Mouse (Mus musculus) hematopoietic stem cell, adult 5-6 weeks (primary cell): ENCODE results near the gene Trim54. TPM values are rescaled to one million over a fixed set of nuclear protein-coding genes. Genes with fewer than 3 reads are reported as not detected.
A peak's percentile ranks its signal among the peaks of the same experiment; 100 is the strongest.

Experiments
- ATAC-seq, 2 experiments: fragments of 125-278 bp in 1 of 2; replicated peaks in 1 of 2; 2 replicates each; pipeline ENCODE4 v1.8.0; 2016 to 2017; ENCODE audit warnings: inconsistent platforms in 2 of 2, mild to moderate bottlenecking in 2 of 2, moderate number of reproducible peaks in 2 of 2, low read depth in 1 of 2, moderate TSS enrichment in 1 of 2; ENCODE audit not compliant: low FRiP score in 2 of 2, poor library complexity in 2 of 2, severe bottlenecking in 2 of 2, insufficient read depth in 1 of 2, low TSS enrichment in 1 of 2
- total RNA-seq: library from RNA; stranded (forward); fragments of 172-1452, 232-1000 nt; gene quantifications from 2 replicates; pipeline ENCODE4 v1.2.3, GENCODE M21; 2017

The Trim54 gene
- total RNA-seq, 1 experiment from 2014 or later = not detected

DNA sequence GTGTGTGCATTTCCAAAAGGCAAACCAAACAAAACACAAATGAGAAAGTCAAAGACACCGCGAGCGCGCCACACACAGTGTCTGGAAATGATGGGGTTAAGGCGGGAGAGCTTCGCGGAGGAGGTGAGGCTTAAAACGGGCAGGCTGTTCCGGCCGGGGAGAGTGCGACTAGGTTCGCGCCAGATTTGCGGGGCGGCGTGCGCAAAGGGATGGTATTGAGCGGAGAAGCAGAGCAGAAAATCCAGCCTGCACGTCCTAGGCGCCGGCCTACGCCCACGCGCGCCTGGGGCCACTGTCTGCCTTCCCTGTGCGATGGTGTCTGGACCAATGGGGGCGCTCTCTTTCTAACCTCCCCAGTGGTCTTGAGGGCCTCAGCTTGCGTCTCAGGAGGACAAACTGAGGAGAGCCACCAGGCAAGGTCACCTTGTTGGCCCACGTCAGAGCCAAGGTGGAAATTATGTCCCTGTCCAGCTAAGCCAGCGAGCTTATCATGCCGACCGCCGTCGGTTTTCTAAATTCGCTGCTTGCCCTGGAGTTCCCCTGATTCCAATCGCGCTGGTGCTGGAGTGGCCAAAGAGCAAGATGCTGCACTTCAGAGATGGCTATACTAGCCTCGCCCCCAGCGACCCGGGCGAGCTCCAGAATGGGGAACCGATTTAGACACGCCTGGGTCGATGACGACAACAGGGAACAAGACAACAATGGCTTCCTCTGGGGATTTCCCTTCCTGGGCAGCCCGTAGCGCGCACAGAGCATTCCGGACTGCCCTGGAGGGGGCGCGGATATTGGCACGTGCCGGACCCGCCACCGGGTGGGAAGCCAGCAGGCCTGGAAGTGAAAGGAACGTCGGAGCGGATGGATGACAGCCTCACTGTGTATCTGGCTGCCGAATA is 21.5 kb upstream of the Trim54 start:
- peak; percentile 85 to 92 for ATAC-seq

DNA sequence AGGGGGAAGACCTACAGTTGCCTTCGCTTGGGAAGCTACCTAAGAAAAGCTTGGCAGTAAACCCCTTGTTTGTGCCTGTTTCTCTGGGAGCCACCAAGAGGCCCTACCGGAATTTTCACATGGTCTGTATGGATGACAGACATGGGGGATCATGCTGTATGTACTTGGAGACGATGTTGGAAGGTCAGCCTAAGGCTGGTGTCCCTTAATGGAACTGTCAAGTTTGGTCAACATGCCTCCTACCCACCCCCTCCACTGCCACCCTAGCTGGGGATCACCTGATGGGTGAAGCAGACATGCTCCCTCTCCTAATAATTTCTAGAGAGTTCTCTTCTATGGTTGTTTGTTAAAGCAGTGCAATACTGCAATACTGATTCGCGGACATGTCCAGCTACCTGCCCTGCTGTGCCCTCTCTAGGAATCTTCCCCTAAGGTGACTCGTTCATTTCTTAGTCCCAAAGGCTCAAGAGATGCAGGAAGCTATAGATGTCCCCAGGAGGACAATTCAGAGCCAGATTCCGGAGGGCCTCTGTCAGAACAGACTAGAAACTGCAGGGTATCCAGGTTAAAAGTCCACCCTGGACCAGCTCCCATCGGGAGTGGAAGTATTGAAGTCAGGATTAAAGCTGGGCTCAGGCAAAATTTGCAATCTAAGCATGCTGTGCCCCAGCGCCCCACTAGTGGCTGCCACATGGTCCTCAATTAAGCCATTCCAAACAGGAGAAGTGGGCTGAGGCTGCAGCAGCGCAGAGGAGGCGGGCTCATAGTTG is 20.6 kb upstream of the Trim54 start:
- ATAC-seq = no peak

DNA sequence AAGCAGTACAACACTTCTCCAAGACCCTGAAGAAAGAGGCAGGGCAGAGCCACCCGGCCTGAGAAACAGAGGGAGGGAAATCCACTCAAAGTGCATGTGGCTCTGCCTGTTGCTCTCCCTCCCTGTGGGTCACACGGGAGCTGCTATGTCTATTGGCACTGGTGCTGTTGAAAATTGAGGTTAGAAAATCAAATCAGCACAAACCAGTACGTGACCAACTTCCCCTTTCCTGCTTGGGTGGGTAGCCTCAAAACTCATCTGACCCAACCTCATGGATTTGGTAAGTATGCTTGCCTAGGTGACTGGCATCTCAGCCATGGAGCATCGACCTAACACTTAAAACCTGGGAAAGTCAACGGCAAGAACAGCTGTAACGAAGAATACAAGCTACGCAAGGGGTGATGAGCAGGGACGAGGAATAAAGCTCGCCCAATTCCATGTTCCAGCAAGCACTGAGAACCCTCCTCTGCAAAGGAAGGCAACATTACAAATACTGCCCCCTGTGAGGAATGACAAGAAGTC is 10.6 kb upstream of the Trim54 start, which contains the start of gene Dnajc5g:
TSS of gene Dnajc5g (plus strand) at position 472 of the 522 bp plus-strand sequence.
- ATAC-seq = peak; percentile 42 to 56; a peak in 2 of 4 replicates

DNA sequence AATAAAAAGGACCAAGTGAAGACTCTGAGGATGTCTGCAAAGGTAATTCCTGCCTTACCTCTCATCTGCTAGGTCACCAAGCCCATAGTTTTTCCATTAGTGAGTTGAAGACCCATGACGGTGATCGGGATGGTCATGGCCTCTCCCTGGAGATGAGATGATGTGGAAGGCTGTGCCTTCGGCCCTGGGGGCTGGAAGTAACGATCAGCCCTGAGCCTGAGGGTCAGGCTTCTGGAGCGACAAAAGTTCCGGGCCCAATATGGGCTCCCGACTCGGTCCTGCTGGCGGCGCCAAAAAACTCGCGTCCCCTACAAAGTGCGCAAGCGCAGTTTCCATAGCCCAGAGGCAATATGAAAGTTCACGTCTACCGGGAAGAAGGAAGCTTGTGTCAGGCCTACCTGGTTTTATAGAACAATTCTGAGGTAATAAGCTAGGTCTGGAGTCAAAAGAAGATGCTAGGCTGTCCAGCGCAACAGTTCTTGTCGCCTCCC is 8.5 kb upstream of the Trim54 start, which contains the start of gene Slc30a3:
TSS of gene Slc30a3 (minus strand) at position 238 of the 491 bp plus-strand sequence.
- no peak for ATAC-seq

DNA sequence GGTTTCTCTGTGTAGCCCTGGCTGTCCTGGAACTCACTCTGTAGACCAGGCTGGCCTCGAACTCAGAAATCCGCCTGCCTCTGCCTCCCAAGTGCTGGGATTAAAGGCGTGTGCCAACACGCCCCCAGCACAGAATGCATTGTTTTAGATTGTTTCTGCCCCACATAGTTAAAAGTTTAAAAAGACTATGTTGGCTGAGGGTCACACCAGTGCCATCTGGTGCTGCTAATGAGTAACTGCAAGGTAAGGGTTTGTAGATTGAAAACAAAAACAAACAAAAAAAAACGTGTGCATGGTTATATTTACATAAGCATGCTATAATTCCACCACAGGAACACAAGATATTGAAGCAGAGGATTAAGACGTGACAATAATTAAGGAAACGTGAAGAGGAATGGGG is 5.7 kb upstream of the Trim54 start:
- ATAC-seq = 0 out of 4 replicates have a peak, but pooled peaks of 1 of the 2 experiments have one; percentile 36

DNA sequence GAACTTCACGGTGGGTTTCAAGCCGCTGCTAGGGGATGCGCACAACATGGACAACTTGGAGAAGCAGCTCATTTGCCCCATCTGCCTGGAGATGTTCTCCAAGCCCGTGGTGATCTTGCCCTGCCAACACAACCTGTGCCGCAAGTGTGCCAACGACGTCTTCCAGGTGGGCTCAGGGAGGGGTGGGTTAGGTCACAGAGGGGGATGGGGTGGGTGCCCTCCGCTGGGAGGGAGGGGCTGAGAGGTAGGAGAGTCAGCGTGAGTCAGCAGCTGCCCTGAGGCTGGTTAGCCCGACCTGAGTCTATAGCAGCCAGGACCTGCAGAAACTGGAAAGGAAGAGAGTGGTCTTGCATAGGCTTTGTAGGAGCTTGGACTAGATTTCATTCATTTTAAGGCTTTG is 400 bp downstream of the Trim54 start:
- no peak for ATAC-seq

DNA sequence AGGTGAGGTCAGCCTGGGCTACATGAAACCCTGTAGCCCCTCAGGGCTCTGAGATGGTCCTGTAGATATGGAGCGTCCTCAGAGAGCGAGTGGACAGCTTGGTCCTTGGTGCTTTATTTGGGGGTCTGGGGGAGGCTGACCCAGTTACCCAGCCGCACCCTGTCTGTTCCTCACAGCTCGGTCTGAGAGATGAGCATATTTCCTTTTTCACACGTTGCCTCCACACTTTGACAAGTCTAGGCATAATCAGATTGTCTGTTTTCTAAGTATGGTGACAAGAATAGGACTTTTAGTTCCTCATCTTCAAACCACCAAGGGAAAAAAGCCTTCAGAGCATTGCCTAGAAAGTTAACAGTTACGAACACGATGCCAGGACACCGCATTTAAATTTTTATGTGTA is 4.6 kb downstream of the Trim54 start:
- ATAC-seq = no peak

DNA sequence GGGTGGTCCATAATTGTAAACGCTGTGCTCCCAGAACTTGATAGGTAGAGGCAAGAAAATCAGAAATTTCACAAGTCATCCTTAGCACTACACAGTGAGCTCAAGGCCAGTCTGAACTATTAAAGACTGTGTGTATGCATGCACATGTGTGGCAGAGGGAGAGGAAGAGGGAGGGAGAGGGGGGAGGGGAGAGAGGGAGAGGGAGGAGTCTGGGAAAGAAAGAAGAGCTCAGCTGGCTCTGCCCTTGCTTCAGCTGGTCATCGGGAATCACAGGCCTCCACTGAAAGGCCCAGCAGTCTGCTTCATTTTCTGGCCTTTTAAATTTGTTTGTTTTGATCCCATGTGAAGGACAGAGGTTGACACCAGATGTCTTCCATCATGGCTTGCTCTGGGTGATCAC is 7.0 kb downstream of the Trim54 start:
- ATAC-seq = no peak

DNA sequence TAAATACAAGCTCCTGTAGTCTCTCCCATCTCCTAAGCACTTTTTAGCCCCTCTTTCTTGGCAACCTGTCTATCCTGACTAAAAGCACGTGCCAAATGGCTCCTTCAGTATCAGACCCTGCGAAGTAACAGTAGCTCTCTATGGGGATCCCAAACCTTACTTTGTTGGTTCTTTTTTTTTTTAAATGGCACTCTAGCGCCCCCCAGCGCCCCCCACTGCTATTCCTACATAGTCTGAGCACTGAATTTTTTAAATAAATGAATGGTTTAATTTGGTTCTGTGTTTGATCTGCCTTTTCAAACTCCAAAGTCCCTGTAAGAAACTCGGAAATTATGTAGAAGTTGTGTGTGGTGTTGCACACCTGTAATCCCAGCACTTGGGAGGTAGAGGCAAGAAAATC is 9.5 kb downstream of the Trim54 start:
- no peak for ATAC-seq

DNA sequence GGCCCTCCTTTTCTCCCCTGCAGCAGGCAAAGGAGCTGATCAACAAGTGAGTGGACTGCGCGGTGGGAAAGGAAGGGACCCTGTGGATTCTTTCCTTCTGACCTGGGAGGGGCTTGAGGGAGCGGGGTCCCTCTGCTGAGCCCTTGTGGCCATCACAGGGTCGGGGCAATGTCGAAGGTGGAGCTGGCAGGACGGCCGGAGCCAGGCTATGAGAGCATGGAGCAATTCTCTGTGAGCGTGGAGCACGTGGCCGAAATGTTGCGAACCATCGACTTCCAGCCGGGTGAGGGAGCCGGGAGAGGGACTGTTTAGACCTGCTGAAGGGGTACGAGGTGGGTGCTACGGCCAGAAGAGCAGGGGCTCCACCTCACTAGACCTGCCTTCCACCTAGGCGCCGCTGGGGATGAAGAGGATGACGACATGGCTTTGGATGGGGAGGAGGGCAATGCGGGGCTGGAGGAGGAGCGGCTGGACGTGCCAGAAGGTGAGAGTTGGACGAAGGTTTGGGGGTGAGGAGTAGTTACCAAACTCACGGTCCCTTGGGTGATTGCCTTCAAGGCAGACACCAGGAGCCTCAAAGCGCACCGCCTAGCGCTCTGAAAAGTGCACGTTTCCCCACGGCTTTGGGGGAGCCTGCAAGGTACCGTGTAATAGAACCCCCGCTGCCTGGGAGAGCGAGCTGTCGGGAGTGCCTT is 20.4 kb downstream of the Trim54 start:
- ATAC-seq = no peak

DNA sequence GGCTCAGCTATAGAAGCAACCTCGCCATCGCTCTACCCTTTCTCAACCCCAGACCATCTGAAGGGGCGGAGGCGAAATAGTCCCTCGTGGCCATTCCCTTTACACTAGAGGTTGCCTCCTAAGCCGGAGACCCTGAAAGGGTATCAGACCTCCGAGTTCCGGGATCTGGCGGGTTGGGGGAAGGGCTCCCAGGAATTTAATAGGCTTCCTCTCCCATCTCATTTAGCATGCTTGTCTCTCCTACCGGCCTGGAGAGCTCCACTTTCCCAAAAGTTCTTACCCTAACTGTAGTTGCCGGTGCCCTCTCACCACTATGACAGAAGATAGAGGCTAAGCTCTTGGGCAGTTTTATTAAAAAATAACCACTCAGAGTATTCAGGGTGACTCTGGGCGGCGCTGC is 21.1 kb downstream of the Trim54 start:
- no peak for ATAC-seq

DNA sequence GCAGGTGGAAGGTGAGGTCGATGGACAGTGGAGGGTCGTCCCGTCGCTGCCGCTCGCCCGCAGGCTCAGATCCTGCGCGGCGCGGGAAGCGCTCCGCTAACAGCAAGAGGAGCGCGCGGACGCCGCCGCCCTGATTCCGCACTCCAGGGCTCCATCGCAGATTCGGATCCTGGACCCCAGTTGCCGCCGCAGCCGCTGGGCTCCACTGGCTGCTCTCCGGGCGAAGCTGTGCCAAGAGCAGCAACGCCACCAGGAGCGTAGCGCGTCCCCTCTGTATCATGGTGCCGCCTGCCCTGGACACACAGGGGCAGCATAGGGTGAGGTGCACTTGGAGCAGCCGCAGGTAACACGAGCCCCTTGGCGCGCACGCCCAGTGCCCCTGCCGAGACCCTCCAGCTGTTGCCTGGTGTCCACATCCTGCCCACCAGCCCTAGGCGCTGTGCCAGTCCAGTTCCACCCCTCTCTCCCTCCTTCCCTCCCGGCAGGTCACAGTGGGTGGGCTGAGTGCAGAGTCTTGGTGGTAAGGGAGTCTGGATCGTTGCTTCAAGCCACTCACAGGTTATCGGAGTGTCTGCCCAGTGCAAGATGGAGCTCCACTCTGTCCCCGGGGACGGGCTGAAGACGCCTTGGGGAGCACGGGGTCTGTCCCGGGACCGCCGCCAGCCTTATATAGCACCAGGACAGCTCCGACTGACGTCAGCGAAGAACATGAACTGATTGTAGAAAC is 21.9 kb downstream of the Trim54 start, which contains the start of gene Ucn:
TSS of gene Ucn (minus strand) at position 589 of the 727 bp plus-strand sequence.
- ATAC-seq = peak; percentile 12 to 25; a peak in 1 of 4 replicates

DNA sequence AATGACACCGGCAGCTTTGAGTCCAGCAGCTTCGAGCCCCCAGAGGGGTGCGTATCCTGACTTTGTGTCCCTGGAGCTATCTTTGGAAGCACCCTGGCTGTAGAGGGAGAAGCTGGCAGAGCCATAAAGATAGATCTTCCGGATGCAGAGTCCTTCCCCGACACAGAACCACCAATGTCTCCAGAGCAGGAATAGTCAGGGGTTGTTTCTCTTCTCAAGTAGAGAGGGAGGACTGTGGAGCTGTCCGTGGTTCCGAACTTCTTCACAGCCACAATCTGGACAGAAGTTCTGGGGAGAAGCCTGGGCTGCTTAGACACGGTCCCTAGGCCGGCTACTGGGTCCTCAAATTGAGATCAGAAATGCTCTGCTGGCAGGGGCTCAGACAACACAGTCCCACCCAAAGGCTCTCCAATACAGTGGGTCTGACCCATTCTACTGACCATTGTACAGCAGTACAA is 22.5 kb downstream of the Trim54 start:
- ATAC-seq = peak in 1 of 2 experiments; percentile 17; a peak in 1 of 4 replicates

DNA sequence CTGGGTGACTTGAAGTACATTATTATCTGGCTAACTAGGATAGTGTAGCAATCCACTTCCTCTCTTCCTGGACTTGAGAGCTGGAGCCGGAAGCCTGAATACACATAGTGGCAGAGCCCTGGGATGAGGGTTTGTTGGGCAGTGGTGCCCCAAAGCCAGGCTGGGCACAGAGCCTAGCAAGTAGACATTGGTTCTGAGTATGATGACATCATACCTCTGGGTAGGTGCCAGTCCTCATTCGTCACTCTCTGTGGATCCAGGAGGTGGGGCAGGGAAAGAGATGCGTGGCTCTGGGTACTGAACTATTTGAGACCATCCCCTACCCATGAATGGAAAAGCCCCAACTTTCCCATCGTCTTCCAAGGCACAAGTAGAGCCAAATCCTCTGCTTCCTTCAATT is 33.3 kb downstream of the Trim54 start:
- ATAC-seq = no peak

DNA sequence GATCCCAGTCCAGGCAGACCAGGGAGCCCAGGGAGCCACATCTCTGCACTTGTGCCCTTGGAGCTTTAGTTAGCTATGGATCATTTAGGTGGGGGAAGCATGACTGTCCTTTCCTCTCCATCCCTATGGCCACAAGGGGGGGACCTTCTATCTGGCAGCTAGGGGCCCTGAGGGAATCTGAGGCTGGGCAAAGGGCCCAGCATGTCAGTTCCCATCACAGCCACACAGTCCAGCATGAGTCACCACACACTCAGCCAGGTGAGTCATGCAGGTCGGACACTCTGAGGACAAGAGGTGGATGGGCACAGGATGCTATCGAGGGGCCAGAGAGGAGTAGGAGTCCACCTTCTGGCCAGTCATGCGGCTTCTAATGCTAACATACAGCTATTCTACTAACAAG is 35.2 kb downstream of the Trim54 start:
- no peak for ATAC-seq

DNA sequence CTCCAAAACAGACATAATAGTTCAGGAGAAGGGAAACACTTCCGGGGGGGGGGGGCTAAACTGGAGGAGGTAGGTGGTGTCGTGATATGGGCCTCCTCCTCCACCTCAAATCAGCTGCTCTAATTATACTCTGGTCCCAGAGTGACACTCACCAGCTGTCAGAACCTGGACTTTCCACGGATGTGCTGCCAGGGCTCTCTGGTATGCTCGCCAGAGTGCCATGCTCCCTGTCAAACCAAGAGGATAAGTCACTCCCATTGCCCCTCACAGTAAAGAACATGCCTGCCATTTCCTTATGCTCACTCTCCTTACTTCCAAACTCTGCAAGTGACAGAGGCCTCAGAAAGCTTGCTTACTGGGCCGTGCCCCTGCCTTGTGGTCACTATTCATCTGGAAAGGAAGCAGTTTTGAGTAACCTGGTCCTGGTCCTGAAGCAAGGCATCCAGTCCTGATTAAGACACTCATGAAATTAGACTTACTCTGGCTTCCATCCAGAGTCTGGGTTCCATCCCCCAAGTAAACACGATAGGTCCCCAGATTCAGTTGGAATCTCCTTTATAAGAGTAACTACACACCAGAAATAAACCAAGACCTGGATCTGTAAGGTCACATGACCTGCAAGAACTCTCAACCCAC is 37.1 kb downstream of the Trim54 start:
- ATAC-seq = 0 out of 4 replicates have a peak, but pooled peaks have one; percentile 1 to 7
